Mouse (Mus musculus) frontal cortex, adult (tissue): Measurements from ENCODE around the gene Elovl2.
"Not testable (repeated sequence)": the region's sequence is repeated elsewhere in the genome, so short reads cannot be mapped to it uniquely, and the experiment has no call there.

Experiments
- ATAC-seq: cut with Nextera tagmentation; 2 replicates; pipeline ENCODE4 v1.9.2; 2017; ENCODE audit warnings: mild to moderate bottlenecking, moderate library complexity, mixed read lengths; ENCODE audit not compliant: low TSS enrichment

Elovl2 gene

DNA sequence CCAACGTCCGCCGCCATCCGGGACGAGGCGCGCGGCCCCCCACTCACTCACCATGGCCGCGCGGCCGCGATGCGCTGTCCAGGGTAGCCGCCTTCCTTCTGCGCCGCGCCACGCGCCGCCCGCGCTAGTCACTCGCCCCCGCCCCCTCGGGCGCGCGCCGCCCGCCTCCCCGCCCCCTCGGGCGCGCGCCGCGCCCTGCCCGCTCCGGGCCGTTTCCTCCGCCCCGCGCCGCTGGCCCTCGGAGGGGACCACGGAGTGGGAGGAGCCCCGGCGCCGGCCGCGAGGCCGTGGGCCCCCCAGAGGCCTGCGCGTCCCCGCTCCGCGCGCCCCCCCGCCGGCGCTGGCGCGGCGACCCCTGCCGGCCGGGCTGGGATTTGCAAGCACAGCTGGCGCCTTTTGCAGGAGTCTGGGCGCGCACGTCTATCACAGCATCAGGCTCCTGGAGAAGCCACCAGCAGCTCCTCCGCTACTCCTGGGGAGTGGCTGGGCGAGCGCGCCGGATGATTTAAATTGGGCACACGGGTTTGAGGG, at the start of gene Elovl2:
TSS of gene Elovl2 (minus strand) at position 102 of the 531 bp plus-strand sequence.
- ATAC-seq: peak; percentile 78

DNA sequence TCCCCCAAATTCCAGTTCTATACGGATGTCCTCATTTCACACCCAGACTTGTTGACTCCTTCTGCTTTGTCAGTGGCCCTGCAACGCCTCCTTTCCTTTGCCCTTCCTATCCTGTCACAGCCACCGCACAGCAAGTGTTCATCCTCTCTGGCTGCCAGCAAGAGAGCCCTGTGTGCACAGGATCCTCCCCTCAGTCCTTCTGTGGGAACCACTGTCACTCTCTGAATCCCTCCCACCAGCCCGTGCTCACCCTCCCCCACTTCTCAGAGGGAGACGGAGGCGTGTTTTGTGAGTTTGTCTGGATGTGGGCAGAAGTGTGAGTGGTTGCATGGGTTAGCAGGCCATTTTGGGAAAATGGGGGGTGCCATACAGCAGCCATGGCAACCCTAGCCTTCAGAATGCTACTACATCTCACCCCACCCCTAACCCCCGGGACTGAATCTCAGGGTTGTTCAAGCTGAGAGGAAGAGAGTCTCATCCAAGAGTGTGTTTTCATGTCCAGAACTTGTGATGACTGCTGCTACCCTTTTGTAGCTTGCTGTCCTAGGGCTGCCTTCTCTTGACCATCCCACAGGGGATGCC, 47.7 kb upstream of the Elovl2 start:
- ATAC-seq: peak; percentile 94

DNA sequence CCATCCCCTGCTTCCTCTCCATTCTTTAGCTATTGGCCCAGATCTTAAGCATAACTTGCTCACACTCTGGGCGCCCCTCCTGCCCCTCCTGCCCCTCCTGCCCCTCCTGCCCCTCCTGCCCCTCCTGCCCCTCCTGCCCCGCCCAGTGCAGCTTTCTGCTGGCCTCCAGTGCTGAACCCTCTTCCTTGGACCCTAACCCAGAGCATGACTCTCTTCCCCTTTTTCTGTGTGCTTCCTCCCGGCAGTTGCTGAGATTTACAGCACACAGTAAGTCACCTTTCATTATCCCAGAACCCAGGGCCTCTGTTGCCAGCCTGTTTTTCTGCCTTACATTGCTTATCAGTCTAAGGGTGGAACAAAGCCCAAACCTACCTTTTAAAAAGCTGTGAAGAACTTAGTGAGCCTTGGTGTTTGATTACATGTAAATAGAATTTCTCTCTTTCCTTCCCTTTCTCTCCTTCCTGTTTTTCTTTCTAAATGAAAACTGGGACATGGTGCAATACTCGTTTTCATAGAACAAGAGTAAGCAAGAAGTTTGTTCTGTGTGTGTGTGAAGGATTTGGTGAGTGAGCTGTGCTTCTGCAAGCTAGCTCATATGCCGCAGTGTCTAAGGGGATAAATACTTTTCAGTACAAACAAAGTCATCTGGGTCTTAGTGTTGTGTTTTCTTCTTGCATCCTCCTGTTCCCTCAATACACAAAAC, 43.2 kb upstream of the Elovl2 start:
- ATAC-seq: no peak

DNA sequence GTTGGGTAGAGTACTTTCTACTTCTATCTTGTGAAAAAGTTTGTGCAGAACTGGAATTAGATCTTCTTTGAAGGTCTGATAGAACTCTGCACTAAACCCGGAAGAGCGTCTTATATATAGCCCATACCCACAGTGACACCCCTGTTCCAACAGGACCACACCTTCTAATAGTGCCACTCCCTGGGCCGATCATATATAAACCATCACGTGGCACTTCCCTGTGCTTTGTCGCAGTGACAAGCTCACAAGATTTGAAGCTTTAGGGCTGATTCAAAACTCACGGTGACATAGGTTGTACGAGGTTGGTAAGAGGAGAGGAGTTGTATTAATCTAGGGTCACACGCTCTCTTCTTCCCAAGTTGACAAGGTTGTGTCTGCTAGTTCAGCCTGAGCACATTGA, 41.4 kb upstream of the Elovl2 start:
- ATAC-seq: not testable (repeated sequence)

DNA sequence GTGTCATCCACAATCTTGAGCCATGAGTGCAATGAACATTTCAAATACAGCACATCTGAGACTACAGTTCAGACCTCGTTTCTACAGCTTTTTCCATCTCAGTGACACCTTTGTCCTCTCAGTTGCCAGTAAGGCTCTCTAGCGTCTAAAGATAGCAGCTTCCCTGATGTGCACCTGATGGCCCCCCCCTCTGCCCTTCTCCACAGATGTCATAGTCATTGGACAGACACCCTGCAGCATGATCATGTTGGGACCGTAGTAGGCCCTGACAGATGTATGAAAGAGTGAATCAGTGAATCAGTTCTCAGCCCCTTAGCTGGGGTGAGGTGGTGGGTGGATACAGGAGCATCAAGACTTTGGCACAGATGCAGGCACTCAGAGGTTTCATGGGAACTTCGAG, 37.6 kb upstream of the Elovl2 start:
- peak; percentile 44; the same call in 1 of the 2 replicates for ATAC-seq

DNA sequence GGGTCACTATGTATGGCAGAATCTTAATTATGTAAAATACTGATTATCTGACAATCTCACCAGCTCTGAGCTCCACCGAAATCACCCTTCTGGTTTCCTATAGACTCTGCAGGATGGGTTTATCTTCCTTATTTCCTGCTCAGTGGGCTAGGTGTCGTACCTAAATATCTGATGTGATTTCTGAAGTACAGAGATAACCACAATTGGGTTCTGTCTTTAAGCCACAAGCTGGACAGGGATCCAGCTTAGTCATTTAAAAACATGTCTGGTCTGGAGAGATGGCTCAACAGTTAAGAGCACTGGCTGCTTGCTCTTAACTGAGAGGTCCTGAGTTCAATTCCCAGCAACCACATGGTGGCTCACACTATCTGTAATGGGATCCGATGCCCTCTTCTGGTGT, 36.8 kb upstream of the Elovl2 start:
- no peak for ATAC-seq

DNA sequence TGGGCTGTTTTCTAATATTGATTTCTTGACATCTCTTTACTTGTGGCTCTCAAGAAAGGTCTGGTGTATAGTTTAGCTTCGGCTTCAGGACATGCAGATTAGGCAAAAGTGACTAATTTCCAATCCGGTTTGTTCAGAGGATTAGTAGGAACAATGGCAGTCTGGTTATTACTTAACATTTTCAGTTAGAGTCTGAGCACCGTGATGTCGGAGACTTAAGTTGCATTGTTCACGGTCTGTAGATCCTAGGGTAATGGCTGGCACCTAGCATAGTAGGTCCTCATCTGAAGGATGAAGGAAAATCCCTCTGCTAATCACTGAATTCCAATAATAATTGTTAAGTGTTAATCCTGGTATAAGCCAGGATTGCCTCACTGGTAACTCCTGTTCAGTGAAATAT, 35.9 kb upstream of the Elovl2 start:
- ATAC-seq: no peak

DNA sequence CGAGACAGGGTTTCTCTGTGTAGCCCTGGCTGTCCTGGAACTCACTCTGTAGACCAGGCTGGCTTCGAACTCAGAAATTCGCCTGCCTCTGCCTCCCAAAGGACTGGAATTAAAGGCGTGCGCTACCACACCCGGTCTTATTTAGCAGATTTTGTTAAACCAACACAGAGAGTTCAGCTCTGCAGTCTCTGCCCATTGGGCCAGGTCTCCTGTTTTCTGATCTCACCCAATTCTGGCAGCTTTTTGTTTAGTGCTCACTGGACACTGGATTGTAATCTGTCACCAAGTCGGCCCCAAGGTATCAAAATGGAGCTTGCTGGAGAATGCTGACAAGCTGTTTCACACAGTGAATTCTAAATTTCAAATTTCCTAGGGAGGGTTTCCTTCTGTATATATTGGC, 32.5 kb upstream of the Elovl2 start:
- ATAC-seq: no peak

DNA sequence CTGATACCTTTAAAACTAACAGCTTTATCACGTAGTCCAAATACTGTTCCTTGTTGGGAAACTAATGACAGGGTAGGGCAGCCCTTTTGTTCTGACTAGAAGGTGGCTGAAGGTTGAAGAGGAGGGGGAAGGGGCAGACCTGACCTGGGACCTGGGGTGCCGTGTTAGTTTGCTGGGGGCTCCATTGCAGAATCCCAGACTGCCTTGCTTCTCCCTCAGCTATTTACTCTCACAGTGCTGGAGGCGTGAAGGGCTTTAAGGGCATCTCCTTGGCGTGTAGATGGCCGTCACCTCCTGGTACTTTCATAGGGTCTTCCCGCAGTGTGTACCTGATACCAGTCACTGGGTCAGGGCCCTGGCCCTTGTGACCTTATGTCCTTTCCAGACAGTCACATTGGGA, 31.9 kb upstream of the Elovl2 start:
- no peak for ATAC-seq

DNA sequence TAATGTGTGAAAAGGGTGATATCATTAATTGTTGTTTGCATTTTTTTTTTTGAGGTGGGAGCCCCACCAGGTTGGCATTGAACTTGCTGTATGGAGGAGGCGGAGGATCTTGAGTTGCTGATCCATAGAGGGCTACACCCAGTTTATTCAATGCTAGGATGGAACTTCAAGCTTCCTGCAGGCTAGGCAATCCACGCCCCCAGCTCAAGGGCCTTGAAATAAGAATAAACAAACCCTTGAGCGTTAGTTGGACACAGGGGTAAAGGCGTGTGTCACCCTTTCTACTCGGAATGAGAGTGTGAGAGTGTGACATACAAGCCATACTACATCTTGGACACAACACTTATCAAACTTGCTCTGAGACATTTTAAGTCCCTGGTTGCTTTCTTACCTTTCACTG, 31.5 kb upstream of the Elovl2 start:
- ATAC-seq: no peak

DNA sequence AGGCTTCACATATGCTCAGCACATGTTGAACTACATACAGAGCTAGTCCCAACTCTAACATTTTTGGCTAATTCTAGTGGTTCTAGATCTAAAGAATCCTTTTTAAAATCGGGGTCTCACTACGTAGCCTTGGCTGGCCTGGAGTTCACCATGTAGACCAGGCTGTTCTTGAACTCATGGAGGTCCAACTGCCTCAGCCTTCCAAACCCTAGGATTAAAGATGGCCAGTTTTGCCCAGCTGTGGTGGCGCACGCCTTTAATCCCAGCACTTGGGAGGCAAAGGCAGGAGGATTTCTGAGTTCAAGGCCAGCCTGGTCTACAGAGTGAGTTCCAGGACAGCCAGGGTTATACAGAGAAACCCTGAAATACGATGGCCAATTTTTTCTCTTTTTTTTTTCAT, 31.0 kb upstream of the Elovl2 start:
- ATAC-seq: not testable (repeated sequence)

DNA sequence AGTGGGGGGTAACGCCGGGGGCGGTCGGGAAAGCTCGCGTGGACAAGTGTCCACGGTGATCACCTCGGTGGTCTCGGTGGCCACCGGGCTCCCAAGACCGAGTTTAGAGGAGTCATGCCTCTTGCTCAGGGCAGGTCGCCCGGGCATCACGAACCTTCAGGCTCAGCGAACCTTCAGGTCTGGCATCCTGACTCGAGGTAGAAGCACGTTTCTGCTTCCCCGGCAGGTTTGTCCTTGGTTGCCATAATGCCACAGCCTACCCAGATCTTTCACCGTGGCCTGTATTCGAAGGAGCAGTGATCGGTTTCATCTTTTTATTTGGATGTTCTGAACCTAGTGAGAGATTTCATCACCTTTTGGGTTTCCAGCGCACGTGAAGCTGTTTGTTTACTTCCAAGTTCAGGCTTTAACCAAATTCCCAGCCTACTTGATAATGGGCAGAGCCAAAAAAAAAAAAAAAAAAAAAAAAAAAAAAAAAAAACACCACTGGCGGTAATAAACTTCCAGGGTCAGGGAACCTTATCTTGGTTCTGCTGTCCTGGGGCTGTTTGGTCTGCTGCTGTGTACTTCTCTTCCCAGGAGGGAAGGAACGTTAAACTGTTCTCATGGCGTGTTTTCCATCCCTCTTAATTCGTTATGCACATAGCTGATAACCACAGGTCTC, 30.2 kb upstream of the Elovl2 start:
- ATAC-seq: peak; percentile 1; the same call in 1 of the 2 replicates

DNA sequence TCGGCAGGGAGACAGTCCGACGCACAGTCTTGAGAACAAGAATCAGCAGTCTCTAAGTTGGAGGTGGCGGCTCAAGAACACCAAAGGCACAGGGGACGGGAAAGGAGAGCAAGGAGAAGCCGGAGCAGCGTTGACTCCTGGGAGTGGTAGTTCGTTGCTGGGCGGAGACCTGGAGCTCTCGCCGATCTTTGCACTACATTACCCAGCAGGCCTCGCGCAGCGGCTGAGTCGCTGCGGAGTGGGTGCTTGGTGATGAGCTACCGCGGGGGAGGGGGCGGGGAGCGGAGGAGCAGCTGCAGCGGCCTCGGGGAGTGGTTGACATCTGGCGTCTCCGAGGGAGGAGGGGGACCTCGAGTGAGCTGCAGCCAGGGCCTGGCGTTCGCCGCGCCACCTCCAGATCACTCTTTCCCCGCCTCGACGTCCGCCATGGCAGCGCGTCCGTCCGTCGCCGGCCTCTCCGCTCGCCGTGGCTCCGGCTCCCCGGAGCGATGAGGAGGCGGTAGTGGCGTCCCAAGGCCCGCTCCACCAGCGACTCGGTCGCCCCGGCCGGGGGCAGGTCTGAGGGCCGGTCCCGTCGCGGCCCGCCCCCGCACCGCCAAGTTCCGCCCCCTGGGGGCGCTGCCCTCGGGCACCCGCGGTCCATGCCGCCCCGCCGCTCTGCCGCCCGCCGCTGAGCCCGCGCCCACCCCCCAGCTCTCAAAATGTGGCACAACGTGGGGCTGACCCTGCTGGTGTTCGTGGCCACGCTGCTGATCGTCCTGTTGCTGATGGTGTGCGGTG, 29.5 kb upstream of the Elovl2 start, which contains the start of gene Smim13:
TSS of gene Smim13 (plus strand) at position 307 of the 780 bp plus-strand sequence.
- ATAC-seq: peak; percentile 94

DNA sequence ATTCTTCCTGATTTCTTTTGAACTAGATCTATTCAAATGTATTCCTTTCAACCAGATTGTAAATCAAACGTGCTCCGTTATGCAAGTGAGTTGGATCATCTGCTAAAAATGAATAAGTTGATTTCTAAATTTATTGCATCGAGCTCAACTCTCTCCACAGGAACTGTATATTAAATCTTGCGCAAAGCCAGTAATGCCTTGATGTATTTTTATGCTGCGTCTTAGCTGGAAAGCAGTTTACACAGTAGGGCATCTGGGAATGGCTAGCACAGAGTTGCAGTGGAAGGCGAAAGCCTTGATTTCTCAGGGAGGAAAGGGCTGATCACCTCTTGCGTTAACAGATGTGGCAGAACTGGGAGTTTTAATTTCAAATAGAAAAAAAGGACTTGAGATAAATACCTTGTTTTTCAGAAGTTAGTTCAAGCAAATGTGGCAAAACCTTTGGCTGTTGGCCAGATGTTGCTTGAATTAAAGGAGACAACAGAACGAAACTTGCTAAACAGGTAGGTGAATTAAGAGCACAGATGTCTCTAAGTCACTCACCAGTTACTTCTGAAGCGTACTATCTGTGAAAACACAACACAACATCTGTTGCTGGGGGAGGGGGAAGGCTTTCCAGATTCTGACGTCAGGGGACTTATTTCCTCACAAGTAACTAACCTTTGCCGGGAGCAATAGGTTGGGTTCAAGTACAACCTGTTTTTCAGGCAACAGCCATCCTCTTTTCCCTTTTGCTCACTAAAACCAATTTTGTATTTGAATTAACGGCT, 28.7 kb upstream of the Elovl2 start:
- peak; percentile 50 for ATAC-seq

DNA sequence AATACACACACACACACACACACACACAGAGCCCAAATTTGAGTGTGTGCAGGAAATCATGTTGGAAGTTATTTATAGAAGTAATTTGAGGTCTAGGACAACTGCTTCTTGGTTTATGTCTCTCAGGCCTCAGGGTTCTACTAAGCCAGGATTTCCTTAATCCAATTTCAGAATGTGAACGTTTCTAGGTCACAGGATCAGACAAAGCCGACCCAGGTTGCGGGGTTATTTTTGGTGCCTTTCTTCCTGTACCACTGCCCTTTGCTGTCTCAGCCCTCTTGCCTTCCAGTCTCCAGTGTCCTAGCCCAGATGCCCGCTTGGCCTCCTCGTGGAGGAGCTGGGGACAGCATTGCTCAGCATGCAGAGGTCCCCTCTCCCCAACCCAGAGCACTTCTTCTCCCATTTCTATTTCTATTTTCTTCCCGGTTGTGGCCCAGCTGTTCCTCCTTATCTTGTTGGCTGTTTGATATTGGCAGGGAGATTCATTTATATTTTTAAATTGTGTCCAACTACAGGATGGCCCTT, 24.2 kb upstream of the Elovl2 start:
- no peak for ATAC-seq

DNA sequence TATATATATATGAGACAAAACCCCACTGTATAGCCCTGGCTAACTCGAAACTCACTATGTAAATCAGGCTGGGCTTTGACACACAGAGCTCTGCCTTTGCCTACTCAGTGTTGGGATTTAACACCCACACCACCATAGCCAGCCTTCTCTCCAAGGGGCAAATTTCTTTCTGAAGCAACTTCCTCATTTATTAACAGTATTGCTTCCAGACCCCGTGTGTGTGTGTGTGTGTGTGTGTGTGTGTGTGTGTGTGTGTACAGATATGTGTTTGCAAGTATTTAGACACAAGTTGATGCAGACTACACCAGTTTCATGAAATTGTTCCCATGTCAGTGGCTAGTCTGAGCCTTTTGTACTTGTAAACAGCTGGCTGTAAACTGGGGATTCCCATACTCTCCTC, 21.4 kb upstream of the Elovl2 start:
- ATAC-seq: no peak

DNA sequence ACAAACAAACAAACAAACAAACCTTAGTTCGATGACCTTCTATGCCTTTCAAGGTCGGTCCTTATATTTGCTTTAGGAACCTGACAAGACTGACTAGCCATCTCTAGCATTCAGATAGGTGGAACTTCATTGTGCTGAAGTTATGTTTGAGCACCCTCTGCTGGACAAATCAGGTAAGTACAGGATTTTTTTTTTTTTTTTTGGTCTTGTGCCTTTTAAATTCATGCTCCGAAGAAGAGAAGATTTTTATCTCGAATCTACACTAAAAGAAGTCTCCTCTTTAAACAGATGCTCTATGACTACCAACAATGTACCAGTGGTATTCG, 18.6 kb upstream of the Elovl2 start:
- ATAC-seq: peak; percentile 79

DNA sequence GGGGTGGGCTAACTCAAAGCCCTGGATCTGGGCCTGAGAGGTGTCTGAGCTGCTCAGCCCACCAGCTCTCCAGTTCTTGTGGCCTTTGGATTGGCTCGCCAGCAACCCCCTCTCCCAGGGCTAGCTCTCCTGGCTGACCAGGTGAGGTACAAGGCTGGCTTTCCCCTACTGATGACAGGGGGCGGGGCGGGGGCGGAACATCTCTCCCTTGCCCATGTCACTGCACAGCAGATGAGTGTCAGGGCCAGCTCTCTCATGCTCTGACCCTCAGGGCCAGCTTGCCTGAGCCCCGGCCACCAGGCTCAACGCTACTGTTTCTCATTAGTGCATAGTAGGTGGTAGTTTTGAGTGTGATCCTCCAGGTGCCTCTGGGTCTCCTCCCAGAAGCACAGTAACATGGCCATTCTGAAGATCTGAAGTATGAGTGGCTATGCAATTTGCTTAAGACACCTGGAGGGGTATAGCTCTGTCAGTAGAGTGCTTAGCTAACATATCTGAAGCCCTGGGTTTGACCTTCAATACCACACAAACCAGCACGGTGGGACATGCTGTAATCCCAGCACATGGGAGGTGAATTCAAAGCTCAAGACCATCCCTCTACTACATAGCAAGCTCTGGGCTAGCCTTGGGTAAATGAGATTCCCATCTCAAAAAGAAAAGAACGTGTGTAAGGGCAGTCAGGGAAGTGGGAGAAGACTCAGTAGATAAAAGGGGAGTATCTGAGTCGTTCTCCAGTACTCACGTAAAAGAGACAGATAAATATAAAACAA, 18.0 kb upstream of the Elovl2 start:
- ATAC-seq: no peak

DNA sequence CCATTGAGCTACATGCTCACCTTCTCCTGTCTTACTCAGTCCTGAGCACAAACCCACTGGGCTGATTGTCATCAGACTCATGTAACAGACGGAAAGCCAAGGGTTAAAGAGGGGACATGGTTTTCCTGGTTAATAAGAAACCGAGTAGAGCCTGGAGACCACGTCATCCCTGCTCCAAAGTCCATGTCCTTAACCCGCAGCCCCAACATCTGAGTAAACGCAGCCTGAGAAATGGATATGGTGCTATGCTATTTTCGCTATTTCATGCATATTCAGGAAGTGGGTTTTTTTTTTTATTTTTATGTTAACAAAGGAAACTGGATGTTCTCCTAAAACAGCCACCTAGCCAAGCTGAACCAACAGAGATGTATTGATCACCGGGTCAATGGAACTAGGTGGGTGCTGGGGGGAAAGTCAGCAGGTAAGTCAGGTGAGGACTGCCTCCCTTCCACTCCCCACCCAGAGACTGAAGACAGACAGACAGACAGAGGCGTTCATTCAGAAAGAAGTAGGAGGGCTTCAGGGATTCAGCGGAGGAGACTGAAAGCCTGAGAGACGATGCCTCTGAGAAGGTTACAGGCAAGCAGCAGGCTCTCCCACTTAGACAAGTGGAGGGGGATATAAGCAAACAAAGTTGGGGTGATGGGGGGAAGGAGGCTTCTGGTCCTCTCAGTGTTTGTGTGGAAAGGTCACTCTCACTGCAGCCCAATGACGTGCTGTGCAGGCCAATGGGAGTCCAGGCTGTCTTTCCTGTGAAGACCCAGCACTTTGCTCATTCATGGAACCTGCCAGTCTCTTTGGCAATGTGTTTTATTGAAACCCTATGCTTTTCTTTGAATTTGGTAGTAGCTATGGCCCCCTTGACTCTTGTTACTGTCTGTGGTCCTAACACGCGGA, 15.9 kb upstream of the Elovl2 start:
- ATAC-seq: no peak
